Mouse (Mus musculus): Measurements from ENCODE around the gene Rbl1. TPM values are rescaled to one million over a fixed set of nuclear protein-coding genes. Genes with fewer than 3 reads are reported as not detected.

The Rbl1 gene
- polyA plus RNA-seq, 1 experiment from 2014 or later, result 16.1 TPM

- no peaks in the 10 kb centered on the region for H3K9me3 ChIP-seq (replicated peaks; ENCODE audit: control insufficient read depth, low read length)
- DNase-seq (ENCODE audit: low spot score) (peak; percentile 2), ATAC-seq (no peak)
- peak overlapping the region; percentile 94 for H3K4me2 ChIP-seq (ENCODE audit: low read length)
- H3K4me1 ChIP-seq (ENCODE audit: control insufficient read depth, insufficient read depth, low read length), result no peaks in the 10 kb centered on the region
- peak overlapping the region; percentile 76 for H3K9ac ChIP-seq (ENCODE audit: low read length)
- H3K27me3 ChIP-seq (replicated peaks; ENCODE audit: control insufficient read depth, insufficient read depth, low read length), result no peaks in the 10 kb centered on the region
- no peak overlapping the region for H3K27ac ChIP-seq (ENCODE audit: low read depth, low read length)
- WGBS, result 15% methylated on average over 11 of the region's 11 CpGs
- H3K4me3 ChIP-seq (ENCODE audit: low read depth, low read length), result peak overlapping the region; percentile 66
- no peaks in the 10 kb centered on the region for H3K36me3 ChIP-seq (ENCODE audit: control insufficient read depth, insufficient read depth, low read length)
These were observed 70.4 kb downstream of the Rbl1 start for GRCm38 (mm10) chr2:157133769-157134478.

- no peak overlapping the region for H3K27ac ChIP-seq (ENCODE audit: low read depth, low read length)
- 89% methylated on average over 3 of the region's 3 CpGs for WGBS
- no peak overlapping the region for H3K4me2 ChIP-seq (ENCODE audit: low read length)
These were observed 71.4 kb downstream of the Rbl1 start for GRCm38 (mm10) chr2:157132686-157133540.

GRCm38 (mm10) chr2:157132086-157132485, 72.2 kb downstream of the Rbl1 start:
- WGBS, result 92% methylated on average over 1 of the region's 1 CpGs
- Histone ChIP-seq H3K4me2 (ENCODE audit: low read length) (no peak overlapping the region), H3K27me3 (replicated peaks; ENCODE audit: control insufficient read depth, insufficient read depth, low read length) (no peaks in the 10 kb centered on the region)

More at GRCm38 (mm10) chr2:157132686-157133540, 71.4 kb downstream of the Rbl1 start:
- H3K9ac ChIP-seq (ENCODE audit: low read length), result no peak overlapping the region
- H3K9me3 ChIP-seq (replicated peaks; ENCODE audit: control insufficient read depth, low read length), result no peaks in the 10 kb centered on the region
- DNase-seq (ENCODE audit: low spot score) (no peak), ATAC-seq (no peak)
- H3K4me1 ChIP-seq (ENCODE audit: control insufficient read depth, insufficient read depth, low read length), result no peaks in the 10 kb centered on the region
- H3K27me3 ChIP-seq (replicated peaks; ENCODE audit: control insufficient read depth, insufficient read depth, low read length), result no peaks in the 10 kb centered on the region
- no peak overlapping the region for H3K4me3 ChIP-seq (ENCODE audit: low read depth, low read length)
- H3K36me3 ChIP-seq (ENCODE audit: control insufficient read depth, insufficient read depth, low read length), result no peaks in the 10 kb centered on the region

GRCm38 (mm10) chr2:157130813-157131514, 73.4 kb downstream of the Rbl1 start:
- no peaks in the 10 kb centered on the region for H3K9me3 ChIP-seq (replicated peaks; ENCODE audit: control insufficient read depth, low read length)
- no peak for ATAC-seq

More at GRCm38 (mm10) chr2:157132086-157132485, 72.2 kb downstream of the Rbl1 start:
- DNase-seq (ENCODE audit: low spot score) (no peak), ATAC-seq (no peak)
- H3K36me3 ChIP-seq (ENCODE audit: control insufficient read depth, insufficient read depth, low read length), result no peaks in the 10 kb centered on the region
- no peaks in the 10 kb centered on the region for H3K4me1 ChIP-seq (ENCODE audit: control insufficient read depth, insufficient read depth, low read length)
- no peaks in the 10 kb centered on the region for H3K9me3 ChIP-seq (replicated peaks; ENCODE audit: control insufficient read depth, low read length)
- H3K4me3 ChIP-seq (ENCODE audit: low read depth, low read length), result no peak overlapping the region
- H3K27ac ChIP-seq (ENCODE audit: low read depth, low read length), result no peak overlapping the region
- H3K9ac ChIP-seq (ENCODE audit: low read length), result no peak overlapping the region

GRCm38 (mm10) chr2:157129601-157130164, 74.7 kb downstream of the Rbl1 start:
- Histone ChIP-seq H3K36me3 (ENCODE audit: control insufficient read depth, insufficient read depth, low read length) (peaks cover 10% of the 10 kb centered on the region; the same call in 1 of the 2 replicates), H3K4me1 (ENCODE audit: control insufficient read depth, insufficient read depth, low read length) (no peaks in the 10 kb centered on the region), H3K4me2 (ENCODE audit: low read length) (no peak overlapping the region), H3K9ac (ENCODE audit: low read length) (no peak overlapping the region), H3K27ac (ENCODE audit: low read depth, low read length) (no peak overlapping the region), H3K4me3 (ENCODE audit: low read depth, low read length) (no peak overlapping the region), H3K9me3 (replicated peaks; ENCODE audit: control insufficient read depth, low read length) (no peaks in the 10 kb centered on the region), H3K27me3 (replicated peaks; ENCODE audit: control insufficient read depth, insufficient read depth, low read length) (no peaks in the 10 kb centered on the region)
- WGBS, result 84% methylated on average over 11 of the region's 11 CpGs
- no peak for ATAC-seq
- no peak for DNase-seq (ENCODE audit: low spot score)

More at GRCm38 (mm10) chr2:157130813-157131514, 73.4 kb downstream of the Rbl1 start:
- peaks cover 5% of the 10 kb centered on the region; the same call in 1 of the 2 replicates for H3K36me3 ChIP-seq (ENCODE audit: control insufficient read depth, insufficient read depth, low read length)
- no peak for DNase-seq (ENCODE audit: low spot score)
- H3K4me3 ChIP-seq (ENCODE audit: low read depth, low read length), result no peak overlapping the region
- no peak overlapping the region for H3K4me2 ChIP-seq (ENCODE audit: low read length)
- H3K27me3 ChIP-seq (replicated peaks; ENCODE audit: control insufficient read depth, insufficient read depth, low read length), result no peaks in the 10 kb centered on the region
- H3K9ac ChIP-seq (ENCODE audit: low read length), result no peak overlapping the region
- H3K4me1 ChIP-seq (ENCODE audit: control insufficient read depth, insufficient read depth, low read length), result no peaks in the 10 kb centered on the region
- no peak overlapping the region for H3K27ac ChIP-seq (ENCODE audit: low read depth, low read length)
- 87% methylated on average over 8 of the region's 8 CpGs for WGBS

GRCm38 (mm10) chr2:157129096-157129495, 75.2 kb downstream of the Rbl1 start:
- Histone ChIP-seq H3K27ac (ENCODE audit: low read depth, low read length) (no peak overlapping the region), H3K4me3 (ENCODE audit: low read depth, low read length) (no peak overlapping the region), H3K27me3 (replicated peaks; ENCODE audit: control insufficient read depth, insufficient read depth, low read length) (no peaks in the 10 kb centered on the region), H3K9ac (ENCODE audit: low read length) (no peak overlapping the region), H3K9me3 (replicated peaks; ENCODE audit: control insufficient read depth, low read length) (no peaks in the 10 kb centered on the region), H3K4me1 (ENCODE audit: control insufficient read depth, insufficient read depth, low read length) (no peaks in the 10 kb centered on the region), H3K4me2 (ENCODE audit: low read length) (no peak overlapping the region), H3K36me3 (ENCODE audit: control insufficient read depth, insufficient read depth, low read length) (peaks cover 10% of the 10 kb centered on the region; the same call in 1 of the 2 replicates)
- ATAC-seq, result no peak
- DNase-seq (ENCODE audit: low spot score), result no peak
- WGBS, result 94% methylated on average over 4 of the region's 4 CpGs

GRCm38 (mm10) chr2:157128072-157128471, 76.3 kb downstream of the Rbl1 start:
- H3K4me2 ChIP-seq (ENCODE audit: low read length), result no peak overlapping the region
- H3K9me3 ChIP-seq (replicated peaks; ENCODE audit: control insufficient read depth, low read length), result no peaks in the 10 kb centered on the region
- H3K4me3 ChIP-seq (ENCODE audit: low read depth, low read length), result no peak overlapping the region
- no peak overlapping the region for H3K27ac ChIP-seq (ENCODE audit: low read depth, low read length)
- WGBS, result 69% methylated on average over 4 of the region's 4 CpGs
- H3K27me3 ChIP-seq (replicated peaks; ENCODE audit: control insufficient read depth, insufficient read depth, low read length), result no peaks in the 10 kb centered on the region
- peak; percentile 8 for DNase-seq (ENCODE audit: low spot score)
- peaks cover 10% of the 10 kb centered on the region; the same call in 1 of the 2 replicates for H3K36me3 ChIP-seq (ENCODE audit: control insufficient read depth, insufficient read depth, low read length)
- ATAC-seq, result no peak
- H3K4me1 ChIP-seq (ENCODE audit: control insufficient read depth, insufficient read depth, low read length), result no peaks in the 10 kb centered on the region
- no peak overlapping the region for H3K9ac ChIP-seq (ENCODE audit: low read length)

GRCm38 (mm10) chr2:157127370-157127769, 77.0 kb downstream of the Rbl1 start:
- no peak overlapping the region for H3K9ac ChIP-seq (ENCODE audit: low read length)
- WGBS, result 91% methylated on average over 3 of the region's 3 CpGs

More at GRCm38 (mm10) chr2:157127370-157127769, 77.0 kb downstream of the Rbl1 start:
- H3K36me3 ChIP-seq (ENCODE audit: control insufficient read depth, insufficient read depth, low read length), result peaks cover 10% of the 10 kb centered on the region; the same call in 1 of the 2 replicates
- H3K4me3 ChIP-seq (ENCODE audit: low read depth, low read length), result no peak overlapping the region
- DNase-seq (ENCODE audit: low spot score) (no peak), ATAC-seq (no peak)
- no peak overlapping the region for H3K4me2 ChIP-seq (ENCODE audit: low read length)
- H3K4me1 ChIP-seq (ENCODE audit: control insufficient read depth, insufficient read depth, low read length), result no peaks in the 10 kb centered on the region
- H3K27me3 ChIP-seq (replicated peaks; ENCODE audit: control insufficient read depth, insufficient read depth, low read length), result no peaks in the 10 kb centered on the region
- no peak overlapping the region for H3K27ac ChIP-seq (ENCODE audit: low read depth, low read length)
- no peaks in the 10 kb centered on the region for H3K9me3 ChIP-seq (replicated peaks; ENCODE audit: control insufficient read depth, low read length)
